9 mouse cellular contexts compared by ENCODE assay signal in genomic region chr19:7307995-7308770, GRCm38 (mm10). TPM values are rescaled to one million over a fixed set of nuclear protein-coding genes. Genes with fewer than 3 reads are reported as not detected.
A peak's percentile ranks its signal among the peaks of the same experiment; 100 is the strongest.
DNase-seq lines count a peak whose midpoint lies in the region; ATAC-seq and TF ChIP-seq lines count a peak whose summit lies in the region.
"Had no signal": no experiment of that assay in that cellular context is flagged by ENCODE, and none has a peak within 500 bp of the region (broad histone marks: within the 10 kb centered on the region; RNA-seq: fewer than 3 reads in every experiment).

No protein-coding gene starts in this region.

- H3K4me1 ChIP-seq in stomach, postnatal 0 days (replicated peaks; ENCODE audit: control insufficient read depth, insufficient read depth): peaks cover 26% of the 10 kb centered on the region

- TF ChIP-seq CTCF in stomach, postnatal 0 days (IDR thresholded peaks at IDR 0.05; ENCODE audit: low read depth): no peak

- peak; percentile 43 for TF ChIP-seq EP300 in stomach, postnatal 0 days (optimal IDR thresholded peaks at IDR 0.05)

- no peaks in the 10 kb centered on the region for H3K9me3 ChIP-seq in stomach, postnatal 0 days (ENCODE audit: control insufficient read depth, low read length)

- peak; percentile 48 to 51 for DNase-seq in cerebellum, postnatal 14 days
- no peak for DNase-seq in cerebellum, postnatal 4 days (ENCODE audit: low spot score in 2 of 2)
- DNase-seq in heart, postnatal 14 days: peak; percentile 29 to 30
- peak; percentile 69 to 78 for DNase-seq in kidney, postnatal 4 days
- DNase-seq in stomach, postnatal 0 days (ENCODE audit: low spot score): peak; percentile 84
- DNase-seq in layer of hippocampus, postnatal 25 days (ENCODE audit: extremely low spot score in 1 of 2, low spot score in 1 of 2): no peak

- intact Hi-C loops in heart, postnatal 14 days (cut with DNase I): loop anchor here (5.0 kb wide), 1 partner anchor 34 kb away; the partner anchor contains the start of gene Mark2

- 35% methylated on average over 8 of the region's 8 CpGs for WGBS in stomach, postnatal 0 days

- peak overlapping the region; percentile 94 for H3K27ac ChIP-seq in stomach, postnatal 0 days (replicated peaks)

- peak overlapping the region; percentile 38; the same call in 1 of the 2 replicates for H3K9ac ChIP-seq in stomach, postnatal 0 days (ENCODE audit: low read length)

- ATAC-seq in common myeloid progenitor, adult 5-6 weeks (replicated peaks; ENCODE audit: low read depth, poor library complexity, severe bottlenecking): 0 out of 2 replicates have a peak, but pooled peaks have one; percentile 12
- peak; percentile 51 for ATAC-seq in megakaryocyte progenitor cell, adult 5-6 weeks (replicated peaks; ENCODE audit: poor library complexity)
- ATAC-seq in stomach, postnatal 0 days (ENCODE audit: low FRiP score, low TSS enrichment): peak; percentile 65

- H3K36me3 ChIP-seq in stomach, postnatal 0 days (ENCODE audit: control insufficient read depth, insufficient read depth, low read length): no peaks in the 10 kb centered on the region

- H3K4me2 ChIP-seq in stomach, postnatal 0 days (replicated peaks; ENCODE audit: low read depth): no peak overlapping the region

- no peaks in the 10 kb centered on the region for H3K27me3 ChIP-seq in stomach, postnatal 0 days (ENCODE audit: control insufficient read depth, insufficient read depth, low read length)

- no peak overlapping the region for H3K4me3 ChIP-seq in stomach, postnatal 0 days (ENCODE audit: low read depth, low read length)
- H3K4me3 ChIP-seq: myocyte had no signal

RNA-seq across cellular contexts. Expression of gene Mark2, which starts 33.5 kb away (rescaled TPM):
- total RNA-seq in common myeloid progenitor, adult 5-6 weeks (2017): 17.9 and 40.2 TPM in 2 replicates
- 10 to 100 TPM; 51.9 to 55.4 TPM for total RNA-seq in heart, postnatal 14 days (2021)
- total RNA-seq in megakaryocyte progenitor cell, adult 5-6 weeks (2015): 63.8 and 70.0 TPM in 2 replicates
- 23.3 and 24.8 TPM in 2 replicates for total RNA-seq in megakaryocyte progenitor cell, adult 5-6 weeks (2017)
- polyA plus RNA-seq in stomach, postnatal 0 days (2015; fragmentation: Nextera tagmentation; extraction: Ambion mirVana): 44.7 and 56.0 TPM in 2 replicates
- total RNA-seq in layer of hippocampus, postnatal 25 days (2021): 100 to 1,000 TPM; 102 to 130 TPM

RNA-seq across cellular contexts. Expression of gene Rcor2, which starts 41.1 kb away (rescaled TPM):
- total RNA-seq in common myeloid progenitor, adult 5-6 weeks (2017): 5.9 and 9.0 TPM in 2 replicates
- 10 to 100 TPM; 10.7 to 12.7 TPM for total RNA-seq in heart, postnatal 14 days (2021)
- 0.99 and 1.2 TPM in 2 replicates for total RNA-seq in megakaryocyte progenitor cell, adult 5-6 weeks (2015)
- 1.2 and 2.7 TPM in 2 replicates for total RNA-seq in megakaryocyte progenitor cell, adult 5-6 weeks (2017)
- polyA plus RNA-seq in stomach, postnatal 0 days (2015; fragmentation: Nextera tagmentation; extraction: Ambion mirVana): 2.2 and 2.4 TPM in 2 replicates
- total RNA-seq in layer of hippocampus, postnatal 25 days (2021): 10 to 100 TPM; 17.4 to 20.0 TPM

Comparison
In these comparisons a context has a peak if more than half of its experiments do, and no peak if none do; other contexts are left out.
1. DNase-seq: peak in cerebellum, postnatal 14 days (2 of 2), heart, postnatal 14 days (2 of 2), kidney, postnatal 4 days (2 of 2) and stomach, postnatal 0 days (single experiment); none in cerebellum, postnatal 4 days (0 of 2) and layer of hippocampus, postnatal 25 days (0 of 2).
2. ATAC-seq: peak in every context shown above with its lines; median percentile 65 in stomach, postnatal 0 days; 51 in megakaryocyte progenitor cell, adult 5-6 weeks; 12 in common myeloid progenitor, adult 5-6 weeks.